Mouse (Mus musculus) megakaryocyte, embryonic 14.5 days (primary cell): ENCODE measurements around the gene Agmo.

Experiments
- FLI1 ChIP-seq: IDR thresholded peaks from 2 replicates; pipeline ENCODE4 v1.6.1; 2012; ENCODE audit warnings: low read length, inconsistent platforms, mixed read lengths
- GATA1 ChIP-seq: IDR thresholded peaks from 3 replicates; pipeline ENCODE4 v1.6.1; 2012; ENCODE audit warnings: mixed read lengths, low read length, inconsistent platforms, borderline replicate concordance

DNA sequence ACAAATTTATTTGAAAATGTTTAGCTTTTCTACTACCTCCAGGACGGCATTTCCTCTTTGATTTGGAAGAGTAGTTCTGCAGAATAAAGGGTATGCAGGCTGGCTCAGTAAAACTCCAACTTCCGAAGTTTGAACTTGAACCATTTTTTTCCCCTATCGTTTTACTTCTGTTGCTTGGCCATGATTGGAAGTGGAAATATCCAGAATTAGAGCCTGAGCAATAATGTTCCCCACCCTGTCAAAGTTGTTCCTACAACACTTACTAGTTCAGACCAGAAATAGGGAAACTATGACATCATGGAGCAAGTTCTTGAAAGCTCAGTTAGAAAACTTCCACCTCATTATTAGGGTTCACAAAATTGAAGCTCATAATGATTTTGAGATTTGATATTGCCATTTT, 1.0 kb downstream of the Agmo start:
- TF ChIP-seq GATA1 (no peak), FLI1 (no peak)
